Mouse (Mus musculus): ENCODE measurements around the gene Clasrp. TPM values are rescaled to one million over a fixed set of nuclear protein-coding genes. Genes with fewer than 3 reads are reported as not detected.
A peak's percentile ranks its signal among the peaks of the same experiment; 100 is the strongest.

The Clasrp gene
- polyA plus RNA-seq, 1 experiment from 2014 or later, result 31.8 TPM

DNA sequence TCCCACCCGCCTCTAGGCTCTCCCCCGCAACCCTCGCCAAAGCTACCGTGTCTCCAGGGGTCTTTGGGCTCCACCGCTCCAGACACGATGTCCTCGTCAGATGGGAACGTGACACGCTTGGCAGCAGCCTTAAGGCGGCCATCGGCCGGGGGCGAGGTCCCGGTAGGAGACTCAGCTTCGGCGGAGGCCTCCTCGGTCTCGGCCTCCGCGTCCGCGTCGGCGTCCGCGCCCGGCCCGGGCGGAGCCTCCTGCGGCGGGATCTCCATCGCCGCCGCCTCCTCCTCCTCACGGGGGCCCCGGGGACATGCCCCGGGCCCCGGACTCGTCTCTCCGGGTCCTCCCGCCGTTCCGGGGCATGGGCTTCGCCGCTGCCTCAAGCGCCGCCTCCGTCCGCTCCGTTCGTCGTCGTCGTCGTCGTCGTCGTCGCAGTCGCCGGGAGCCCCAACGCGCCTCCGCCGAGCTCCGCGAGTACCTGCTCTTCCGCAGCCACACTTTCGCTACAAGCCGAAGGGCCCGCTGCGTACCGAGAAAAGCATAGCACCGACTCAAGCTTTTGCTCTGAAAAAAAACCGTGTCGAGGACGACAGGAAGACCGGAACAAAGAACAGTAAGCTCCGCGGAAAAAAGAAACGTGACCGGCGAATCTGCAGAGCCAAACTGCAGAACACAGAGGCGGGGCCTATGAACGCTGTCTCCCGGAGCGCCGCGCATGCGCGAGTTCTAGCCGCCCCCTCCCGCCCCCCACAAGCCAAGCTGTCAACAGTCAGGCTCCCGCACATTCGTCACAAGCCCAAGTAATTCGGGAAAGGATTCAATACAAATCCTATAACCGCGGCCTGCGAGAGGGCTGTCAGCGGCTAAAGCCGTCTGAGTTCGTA lies 42.3 kb downstream of the Clasrp start:
- H3K4me1 ChIP-seq, result peaks cover 54% of the 10 kb centered on the region
- H3K4me2 ChIP-seq, result peak overlapping the region; percentile 98
- peak overlapping the region; percentile 98 for H3K9ac ChIP-seq
- H3K27me3 ChIP-seq (replicated peaks), result no peaks in the 10 kb centered on the region
- H3K4me3 ChIP-seq, result peak overlapping the region; percentile 98
- under 1% methylated on average over 99 of the region's 102 CpGs for WGBS
- peak; percentile 80; the same call in 1 of the 2 replicates for ATAC-seq (ENCODE audit: extremely low read depth, insufficient number of reproducible peaks, low FRiP score, low TSS enrichment)
- H3K9me3 ChIP-seq, result no peaks in the 10 kb centered on the region
- peak overlapping the region; percentile 91 for H3K27ac ChIP-seq (replicated peaks)
- H3K36me3 ChIP-seq, result peaks cover 31% of the 10 kb centered on the region

DNA sequence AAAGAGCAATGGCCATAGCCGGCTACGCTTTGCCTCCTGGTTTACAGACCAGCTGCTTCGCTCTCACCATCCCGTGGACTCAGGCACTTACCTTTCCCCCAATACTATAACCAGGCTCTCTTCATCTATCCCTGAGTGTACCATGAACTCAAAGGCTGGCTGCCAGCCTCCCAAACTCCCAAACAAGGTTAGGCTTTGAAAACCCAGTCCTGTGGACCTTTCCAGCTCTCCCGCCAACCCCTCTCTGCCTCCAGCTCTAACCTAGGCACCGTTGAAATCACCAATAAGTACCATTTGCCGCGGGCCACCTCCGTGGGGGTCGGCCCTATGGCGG lies 42.9 kb downstream of the Clasrp start:
- H3K4me2 ChIP-seq, result peak overlapping the region; percentile 98
- WGBS, result under 1% methylated on average over 11 of the region's 11 CpGs
- peaks cover 60% of the 10 kb centered on the region for H3K4me1 ChIP-seq

DNA sequence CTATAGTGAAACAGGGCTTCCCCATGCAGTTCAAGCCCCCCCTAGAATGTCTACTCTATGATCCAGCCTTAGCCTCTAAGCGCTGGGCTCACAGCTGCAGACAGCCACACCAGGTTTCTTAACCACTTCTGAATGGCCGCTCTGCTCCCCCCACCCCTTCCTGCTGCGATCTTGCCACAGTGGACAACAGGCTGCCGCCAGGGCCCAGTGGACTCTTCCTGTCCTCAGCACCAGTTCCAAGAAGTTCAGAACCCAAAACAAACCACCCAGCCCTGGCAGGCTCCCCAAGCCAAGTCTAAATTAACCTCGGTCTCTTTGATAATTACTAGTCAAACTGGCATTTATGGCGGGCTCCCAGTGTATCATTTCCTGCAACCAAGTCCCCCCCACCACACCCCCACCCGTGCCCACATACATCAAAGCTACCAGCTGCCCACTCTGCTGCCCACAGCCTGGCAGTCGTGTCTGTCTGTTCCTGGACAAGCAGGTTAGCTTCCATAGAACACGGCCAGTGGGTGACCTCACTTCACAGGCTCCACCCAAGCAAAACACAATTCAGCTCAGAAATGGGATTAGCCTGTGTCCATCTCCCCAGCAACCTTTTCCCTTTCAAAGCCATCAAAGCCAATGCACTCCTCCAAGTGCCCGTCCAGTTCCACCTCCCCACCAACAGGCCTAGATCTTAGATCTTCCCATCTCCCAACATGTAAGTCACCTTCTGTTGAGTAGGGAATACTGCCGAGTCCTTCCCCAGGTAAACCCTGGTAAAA lies 43.6 kb downstream of the Clasrp start:
- no peak for ATAC-seq (ENCODE audit: extremely low read depth, insufficient number of reproducible peaks, low FRiP score, low TSS enrichment)
- H3K36me3 ChIP-seq, result peaks cover 24% of the 10 kb centered on the region
- peak overlapping the region; percentile 98 for H3K9ac ChIP-seq
- H3K4me3 ChIP-seq, result peak overlapping the region; percentile 98
- peaks cover 63% of the 10 kb centered on the region for H3K4me1 ChIP-seq
- no peaks in the 10 kb centered on the region for H3K27me3 ChIP-seq (replicated peaks)
- peak overlapping the region; percentile 91 for H3K27ac ChIP-seq (replicated peaks)
- WGBS, result 20% methylated on average over 11 of the region's 11 CpGs
- H3K4me2 ChIP-seq, result peak overlapping the region; percentile 98
- H3K9me3 ChIP-seq, result no peaks in the 10 kb centered on the region

More for the DNA sequence above, 42.9 kb downstream of the Clasrp start:
- H3K36me3 ChIP-seq, result peaks cover 26% of the 10 kb centered on the region
- peak overlapping the region; percentile 98 for H3K9ac ChIP-seq
- ATAC-seq (ENCODE audit: extremely low read depth, insufficient number of reproducible peaks, low FRiP score, low TSS enrichment), result no peak
- no peaks in the 10 kb centered on the region for H3K27me3 ChIP-seq (replicated peaks)
- no peaks in the 10 kb centered on the region for H3K9me3 ChIP-seq
- peak overlapping the region; percentile 91 for H3K27ac ChIP-seq (replicated peaks)
- H3K4me3 ChIP-seq, result peak overlapping the region; percentile 98

DNA sequence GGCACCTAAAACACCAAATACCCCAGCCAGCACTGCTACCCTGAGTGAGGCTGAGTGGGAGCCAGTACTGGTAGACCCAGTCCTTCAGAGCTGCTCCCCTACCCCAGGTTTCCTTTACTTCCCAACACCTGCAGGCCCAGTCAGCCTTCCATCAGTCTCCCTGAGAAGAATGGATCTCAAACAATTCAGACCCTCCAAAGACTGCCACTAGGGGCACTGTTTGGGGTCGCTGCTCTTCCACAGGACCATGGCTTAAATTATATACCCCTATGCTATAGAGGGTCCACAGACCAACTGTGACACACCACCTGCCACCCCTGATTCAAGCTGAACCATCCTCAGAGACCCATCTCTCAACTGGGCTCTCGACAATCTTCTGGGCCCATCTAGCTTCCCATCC lies 45.3 kb downstream of the Clasrp start:
- 0 out of 2 replicates have a peak overlapping the region, but pooled peaks have one; percentile 98 for H3K4me3 ChIP-seq
- WGBS, result 33% methylated on average over 2 of the region's 2 CpGs
- peak overlapping the region; percentile 51; the same call in 1 of the 2 replicates for H3K9ac ChIP-seq
- H3K27me3 ChIP-seq (replicated peaks), result no peaks in the 10 kb centered on the region
- ATAC-seq (ENCODE audit: extremely low read depth, insufficient number of reproducible peaks, low FRiP score, low TSS enrichment), result no peak
- H3K36me3 ChIP-seq, result peaks cover 14% of the 10 kb centered on the region
- peak overlapping the region; percentile 98; the same call in 1 of the 2 replicates for H3K4me2 ChIP-seq
- H3K4me1 ChIP-seq, result peaks cover 67% of the 10 kb centered on the region
- no peak overlapping the region for H3K27ac ChIP-seq (replicated peaks)
- no peaks in the 10 kb centered on the region for H3K9me3 ChIP-seq

DNA sequence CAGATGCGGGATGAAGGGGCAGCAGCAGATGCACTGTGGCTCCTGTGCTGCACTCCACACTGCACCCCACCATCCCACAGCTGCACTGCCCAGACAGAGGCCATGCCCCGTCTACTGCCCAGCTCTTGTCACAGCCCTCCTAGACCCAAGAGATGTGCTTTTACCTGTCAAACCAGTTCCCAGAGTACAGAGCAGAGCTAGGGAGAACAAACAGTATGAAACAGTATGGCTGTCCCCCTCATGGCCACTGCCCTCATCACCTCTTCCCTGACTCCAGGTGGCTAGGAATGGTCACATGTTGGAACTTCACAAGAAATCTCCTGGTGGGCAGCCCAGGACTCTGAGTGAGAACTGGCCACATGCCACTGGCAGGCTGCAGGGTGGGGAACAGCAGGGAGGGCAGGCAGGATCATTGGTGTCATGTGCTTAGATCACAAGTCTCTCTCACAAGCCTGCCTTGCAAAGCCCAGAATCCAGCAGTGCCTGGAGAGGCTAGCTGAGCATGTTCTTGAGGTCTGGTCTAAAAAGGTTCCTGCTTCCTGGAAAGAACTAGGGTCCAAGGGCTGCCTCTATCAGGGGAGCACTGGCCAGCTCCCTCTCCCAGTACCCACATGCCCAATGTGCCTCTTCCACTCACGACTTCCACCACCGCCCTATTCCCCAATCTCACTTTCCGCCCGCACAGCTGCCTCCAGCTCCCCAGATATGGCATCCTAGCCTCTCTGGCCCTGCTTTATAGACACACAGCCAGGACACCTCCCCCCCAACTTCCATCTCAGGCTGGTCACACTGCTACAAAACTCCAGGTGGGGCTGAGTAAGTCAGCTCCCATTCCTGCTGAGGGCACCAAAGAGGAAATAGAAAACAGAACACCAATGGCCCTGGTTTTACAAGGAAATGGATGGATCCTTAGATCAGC lies 46.0 kb downstream of the Clasrp start:
- ATAC-seq (ENCODE audit: extremely low read depth, insufficient number of reproducible peaks, low FRiP score, low TSS enrichment), result no peak
- no peak overlapping the region for H3K4me3 ChIP-seq
- no peak overlapping the region for H3K4me2 ChIP-seq
- no peak overlapping the region for H3K27ac ChIP-seq (replicated peaks)
- H3K9me3 ChIP-seq, result no peaks in the 10 kb centered on the region
- peak overlapping the region; percentile 51 for H3K9ac ChIP-seq
- peaks cover 63% of the 10 kb centered on the region for H3K4me1 ChIP-seq
- no peaks in the 10 kb centered on the region for H3K27me3 ChIP-seq (replicated peaks)
- H3K36me3 ChIP-seq, result peaks cover 18% of the 10 kb centered on the region
- WGBS, result 86% methylated on average over 6 of the region's 6 CpGs

DNA sequence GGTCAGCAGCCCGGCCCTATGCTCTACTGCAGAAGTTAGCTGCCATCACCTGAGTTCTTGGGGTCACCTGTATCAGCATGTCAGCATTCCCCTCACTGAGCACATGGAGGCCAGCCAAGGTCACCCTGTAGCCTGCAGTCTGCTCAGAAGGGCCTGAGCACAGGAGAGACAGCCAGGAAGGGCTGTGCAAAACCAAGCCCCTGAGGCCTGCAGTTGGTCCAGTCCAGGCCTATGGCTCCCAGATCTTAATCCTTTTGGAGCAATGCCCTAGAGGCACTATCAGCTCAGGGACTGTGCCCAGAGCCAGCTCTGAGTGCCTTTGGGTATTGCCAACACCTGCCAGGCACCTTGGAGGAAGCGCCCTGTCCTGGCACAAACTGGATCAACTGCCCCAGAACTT lies 47.2 kb downstream of the Clasrp start:
- Histone ChIP-seq H3K9me3 (no peaks in the 10 kb centered on the region), H3K4me3 (no peak overlapping the region), H3K27ac (replicated peaks) (peak overlapping the region; percentile 13; the same call in 1 of the 2 replicates), H3K9ac (peak overlapping the region; percentile 34), H3K27me3 (replicated peaks) (no peaks in the 10 kb centered on the region), H3K4me1 (peaks cover 69% of the 10 kb centered on the region), H3K36me3 (peaks cover 26% of the 10 kb centered on the region), H3K4me2 (no peak overlapping the region)
- 86% methylated on average over 2 of the region's 2 CpGs for WGBS
- ATAC-seq (ENCODE audit: extremely low read depth, insufficient number of reproducible peaks, low FRiP score, low TSS enrichment), result no peak

DNA sequence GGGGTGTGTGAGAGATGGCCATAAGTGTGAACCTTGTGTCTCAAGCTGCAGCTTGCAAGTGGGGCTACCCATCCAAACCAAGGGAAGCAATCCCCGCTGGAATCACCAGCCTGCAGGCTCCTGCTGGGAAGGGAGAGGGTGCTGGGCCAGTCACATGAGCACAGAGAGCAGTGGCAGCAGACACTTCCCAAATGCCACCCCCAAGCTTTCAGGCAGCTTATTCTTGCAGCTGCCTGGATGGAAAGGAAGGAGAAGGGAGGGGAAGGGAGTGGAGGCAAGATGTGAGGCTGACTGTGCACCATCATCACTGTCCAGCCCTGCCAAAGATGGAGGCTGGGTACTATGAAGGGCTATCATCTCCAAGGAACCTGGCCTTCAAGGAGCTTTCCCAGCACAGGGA lies 50.1 kb downstream of the Clasrp start:
- no peak for ATAC-seq (ENCODE audit: extremely low read depth, insufficient number of reproducible peaks, low FRiP score, low TSS enrichment)
- H3K4me3 ChIP-seq, result no peak overlapping the region
- no peaks in the 10 kb centered on the region for H3K9me3 ChIP-seq
- no peak overlapping the region for H3K27ac ChIP-seq (replicated peaks)
- 56% methylated on average over 1 of the region's 1 CpGs for WGBS
- no peaks in the 10 kb centered on the region for H3K27me3 ChIP-seq (replicated peaks)
- no peak overlapping the region for H3K4me2 ChIP-seq
- no peak overlapping the region for H3K9ac ChIP-seq
- peaks cover 51% of the 10 kb centered on the region for H3K4me1 ChIP-seq
- H3K36me3 ChIP-seq, result peaks cover 28% of the 10 kb centered on the region

DNA sequence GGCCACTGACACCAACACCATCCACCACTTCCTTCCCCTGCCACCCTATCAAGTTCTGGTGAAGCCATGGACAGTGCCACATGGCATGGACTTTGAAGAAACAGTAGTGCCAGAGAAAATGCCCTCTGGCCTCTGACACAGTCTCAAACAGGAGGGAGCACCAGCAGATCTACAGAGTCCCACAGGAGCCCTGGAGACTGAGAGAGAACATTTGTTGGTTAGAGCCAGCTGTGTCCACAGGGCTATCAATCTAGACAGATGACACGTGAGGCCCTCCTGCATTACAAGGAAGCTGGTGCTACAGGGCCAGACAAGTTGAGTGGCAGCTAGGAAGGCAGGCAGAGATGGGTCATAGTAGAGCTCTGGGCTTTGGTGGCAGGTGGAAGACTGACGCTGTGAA lies 51.8 kb downstream of the Clasrp start:
- H3K4me1 ChIP-seq, result peaks cover 36% of the 10 kb centered on the region
- H3K27me3 ChIP-seq (replicated peaks), result no peaks in the 10 kb centered on the region
- H3K9ac ChIP-seq, result peak overlapping the region; percentile 33; the same call in 1 of the 2 replicates
- no peaks in the 10 kb centered on the region for H3K9me3 ChIP-seq
- no peak overlapping the region for H3K4me3 ChIP-seq
- 33% methylated on average over 2 of the region's 2 CpGs for WGBS
- H3K27ac ChIP-seq (replicated peaks), result no peak overlapping the region
- H3K36me3 ChIP-seq, result peaks cover 31% of the 10 kb centered on the region
- no peak for ATAC-seq (ENCODE audit: extremely low read depth, insufficient number of reproducible peaks, low FRiP score, low TSS enrichment)
- H3K4me2 ChIP-seq, result no peak overlapping the region

DNA sequence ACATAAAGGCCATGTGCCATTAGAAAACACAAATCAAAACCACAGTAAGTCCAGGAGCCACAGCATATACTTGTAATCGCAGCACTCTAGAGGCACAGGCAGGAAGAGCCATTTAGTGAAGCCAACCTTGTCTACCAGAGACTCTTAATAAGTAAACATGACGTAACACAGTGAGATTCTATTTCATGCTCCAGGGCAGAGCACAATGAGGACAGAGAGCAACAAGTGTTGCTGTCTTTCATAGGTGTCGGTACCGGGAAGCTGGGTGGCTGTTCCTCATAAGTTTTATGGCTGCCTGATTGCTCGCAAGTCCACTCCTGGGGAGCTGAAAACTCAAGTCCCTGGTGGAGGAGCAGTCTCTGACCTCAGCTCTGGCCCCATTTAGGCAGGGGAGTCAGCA lies 52.7 kb downstream of the Clasrp start:
- 89% methylated on average over 5 of the region's 5 CpGs for WGBS
- H3K4me2 ChIP-seq, result no peak overlapping the region

DNA sequence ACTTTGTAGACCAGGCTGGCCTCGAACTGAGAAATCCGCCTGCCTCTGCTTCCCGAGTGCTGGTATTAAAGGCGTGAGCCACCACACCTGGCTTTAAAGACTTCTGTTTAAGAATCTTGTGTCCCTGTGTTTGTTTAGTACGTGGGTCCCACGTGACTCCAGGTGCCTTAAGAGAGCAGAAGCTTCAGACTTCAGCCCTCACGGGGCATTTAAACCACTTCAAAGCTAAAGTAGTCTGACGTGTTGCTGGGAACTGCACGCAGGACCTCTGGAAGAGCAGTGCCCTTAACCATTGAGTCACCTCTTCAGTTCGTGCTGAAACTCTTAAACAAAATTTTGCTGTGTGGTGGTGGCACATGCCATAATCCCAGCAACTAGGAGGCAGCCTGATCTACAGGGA lies 54.9 kb downstream of the Clasrp start:
- peaks cover 44% of the 10 kb centered on the region for H3K4me1 ChIP-seq
- ATAC-seq (ENCODE audit: extremely low read depth, insufficient number of reproducible peaks, low FRiP score, low TSS enrichment), result no peak

More for the DNA sequence above, 52.7 kb downstream of the Clasrp start:
- ATAC-seq (ENCODE audit: extremely low read depth, insufficient number of reproducible peaks, low FRiP score, low TSS enrichment), result no peak
- H3K4me1 ChIP-seq, result peaks cover 33% of the 10 kb centered on the region
- no peaks in the 10 kb centered on the region for H3K27me3 ChIP-seq (replicated peaks)
- H3K36me3 ChIP-seq, result peaks cover 31% of the 10 kb centered on the region
- H3K27ac ChIP-seq (replicated peaks), result no peak overlapping the region
- no peak overlapping the region for H3K4me3 ChIP-seq
- H3K9me3 ChIP-seq, result no peaks in the 10 kb centered on the region
- H3K9ac ChIP-seq, result peak overlapping the region; percentile 19; the same call in 1 of the 2 replicates

More for the DNA sequence above, 54.9 kb downstream of the Clasrp start:
- H3K4me3 ChIP-seq, result no peak overlapping the region
- H3K4me2 ChIP-seq, result no peak overlapping the region
- peaks cover 24% of the 10 kb centered on the region for H3K36me3 ChIP-seq
- no peak overlapping the region for H3K9ac ChIP-seq
- WGBS, result 77% methylated on average over 10 of the region's 10 CpGs
- no peak overlapping the region for H3K27ac ChIP-seq (replicated peaks)
- H3K9me3 ChIP-seq, result no peaks in the 10 kb centered on the region
- H3K27me3 ChIP-seq (replicated peaks), result no peaks in the 10 kb centered on the region
